Mouse (Mus musculus) CH12.LX (cell line): ENCODE results near the gene Klrk1. TPM values are rescaled to one million over a fixed set of nuclear protein-coding genes. Genes with fewer than 3 reads are reported as not detected.

Source experiments
- DNase-seq: peaks from one replicate; pipeline ENCODE4 v3.0.0-alpha.2; 2013; ENCODE audit errors: extremely low read depth
- H3K27ac ChIP-seq: 2 replicates; pipeline ENCODE4 v1.5.1; 2012; ENCODE audit warnings: low read depth, mild to moderate bottlenecking, control low read depth, moderate library complexity; ENCODE audit not compliant: insufficient read depth
- H3K27me3 ChIP-seq: replicated peaks from 2 replicates; pipeline ENCODE3; 2012; ENCODE audit warnings: inconsistent platforms
- H3K36me3 ChIP-seq, 2 experiments: replicated peaks in 1 of 2; 2 replicates each; pipeline versions ENCODE3 to v1.6.1; 2012; ENCODE audit warnings: inconsistent platforms in 1 of 2, low read length in 1 of 2, mild to moderate bottlenecking in 1 of 2, mixed read lengths in 1 of 2, moderate library complexity in 1 of 2; ENCODE audit not compliant: control insufficient read depth in 1 of 2, insufficient read depth in 1 of 2
- H3K4me1 ChIP-seq, 2 experiments: 2 replicates each; pipeline ENCODE4 v1.6.1; 2012; ENCODE audit warnings: inconsistent platforms in 1 of 2, moderate library complexity in 1 of 2; ENCODE audit not compliant: insufficient read depth in 2 of 2, control insufficient read depth in 1 of 2
- H3K4me2 ChIP-seq: 2 replicates; pipeline ENCODE4 v1.6.1; 2012; ENCODE audit warnings: low read depth, mild to moderate bottlenecking, control low read depth; ENCODE audit not compliant: poor library complexity, insufficient read depth, severe bottlenecking
- H3K4me3 ChIP-seq, 3 experiments: fragments of 150-350 bp in 1 of 3; sonication (generic) in 1 of 3; replicated peaks in 1 of 3; 2 replicates each; pipeline versions ENCODE3 to v1.5.1; 2011 to 2012; ENCODE audit warnings: low read depth in 2 of 3, low read length in 2 of 3, mild to moderate bottlenecking in 2 of 3, moderate library complexity in 2 of 3, control low read depth in 1 of 3, improper control_type of control experiment in 1 of 3, inconsistent platforms in 1 of 3, mixed read lengths in 1 of 3; ENCODE audit not compliant: poor library complexity in 1 of 3
- H3K79me2 ChIP-seq: replicated peaks from 2 replicates; pipeline ENCODE4 v1.6.1; 2012; ENCODE audit warnings: mild to moderate bottlenecking, moderate library complexity; ENCODE audit not compliant: control insufficient read depth, poor library complexity, insufficient read depth, severe bottlenecking; ENCODE audit errors: extremely low read depth
- H3K9ac ChIP-seq: 2 replicates; pipeline ENCODE4 v1.6.1; 2012; ENCODE audit warnings: low read depth, mild to moderate bottlenecking, control low read depth, moderate library complexity; ENCODE audit not compliant: insufficient read depth
- H3K9me3 ChIP-seq: replicated peaks from 2 replicates; pipeline ENCODE3; 2012; ENCODE audit warnings: low read length, inconsistent platforms, mixed read lengths
- CHD2 ChIP-seq: IDR thresholded peaks from 2 replicates; pipeline ENCODE4 v1.6.1; 2011; ENCODE audit warnings: low read length, improper control_type of control experiment
- ELF1 ChIP-seq: IDR thresholded peaks from 2 replicates; pipeline ENCODE4 v1.6.1; 2014; ENCODE audit warnings: low read depth, mild to moderate bottlenecking, inconsistent platforms, low read length, improper control_type of control experiment
- ETS1 ChIP-seq: conservative IDR thresholded peaks from 2 replicates; pipeline ENCODE4 v1.6.1; 2012; ENCODE audit warnings: low read depth, mild to moderate bottlenecking, inconsistent platforms, low read length, improper control_type of control experiment, moderate library complexity
- GABPA ChIP-seq: IDR thresholded peaks from 2 replicates; pipeline ENCODE4 v1.6.1; 2012; ENCODE audit warnings: low read depth, low read length, improper control_type of control experiment, inconsistent platforms; ENCODE audit not compliant: insufficient replicate concordance
- IRF4 ChIP-seq: IDR thresholded peaks from 2 replicates; pipeline ENCODE4 v1.6.1; 2014; ENCODE audit warnings: low read depth, mild to moderate bottlenecking, inconsistent platforms, low read length, improper control_type of control experiment
- JUN ChIP-seq: IDR thresholded peaks from 2 replicates; pipeline ENCODE4 v1.6.1; 2011; ENCODE audit warnings: low read depth, mild to moderate bottlenecking, low read length, improper control_type of control experiment, moderate library complexity; ENCODE audit not compliant: insufficient read depth
- JUND ChIP-seq: conservative IDR thresholded peaks from 2 replicates; pipeline ENCODE4 v1.6.1; 2011; ENCODE audit warnings: low read depth, low read length, improper control_type of control experiment
- MAX ChIP-seq: IDR thresholded peaks from 2 replicates; pipeline ENCODE4 v1.6.1; 2011; ENCODE audit warnings: low read length, improper control_type of control experiment
- MAZ ChIP-seq: IDR thresholded peaks from 2 replicates; pipeline ENCODE4 v1.6.1; 2012; ENCODE audit warnings: low read depth, mild to moderate bottlenecking, inconsistent platforms, low read length, improper control_type of control experiment, moderate library complexity
- MEF2A ChIP-seq: IDR thresholded peaks from 2 replicates; pipeline ENCODE4 v1.6.1; 2014; ENCODE audit warnings: low read depth, mild to moderate bottlenecking, inconsistent platforms, low read length, improper control_type of control experiment, borderline replicate concordance
- MXI1 ChIP-seq: IDR thresholded peaks from 2 replicates; pipeline ENCODE4 v1.6.1; 2011; ENCODE audit warnings: mild to moderate bottlenecking, low read depth, low read length, improper control_type of control experiment
- NELFE ChIP-seq: IDR thresholded peaks from 2 replicates; pipeline ENCODE4 v1.6.1; 2011; ENCODE audit warnings: low read depth, low read length, improper control_type of control experiment
- PAX5 ChIP-seq: IDR thresholded peaks from 2 replicates; pipeline ENCODE4 v1.6.1; 2012; ENCODE audit warnings: low read length, inconsistent platforms, mixed read lengths
- POLR2AphosphoS2 ChIP-seq: IDR thresholded peaks from 2 replicates; pipeline ENCODE4 v1.6.1; 2011; ENCODE audit warnings: low read depth, low read length, improper control_type of control experiment
- RAD21 ChIP-seq: IDR thresholded peaks from 2 replicates; pipeline ENCODE4 v1.6.1; 2011; ENCODE audit warnings: low read depth, mild to moderate bottlenecking, low read length, improper control_type of control experiment, moderate library complexity
- RCOR1 ChIP-seq: conservative IDR thresholded peaks from 2 replicates; pipeline ENCODE4 v1.6.1; 2012; ENCODE audit warnings: low read depth, mild to moderate bottlenecking, inconsistent platforms, low read length, improper control_type of control experiment
- USF1 ChIP-seq: IDR thresholded peaks from 2 replicates; pipeline ENCODE4 v1.6.1; 2014; ENCODE audit warnings: low read depth, mild to moderate bottlenecking, inconsistent platforms, low read length, improper control_type of control experiment
- USF2 ChIP-seq: conservative IDR thresholded peaks from 2 replicates; pipeline ENCODE4 v1.6.1; 2011; ENCODE audit warnings: low read depth, low read length, improper control_type of control experiment
- ZMIZ1 ChIP-seq: IDR thresholded peaks from 2 replicates; pipeline ENCODE4 v1.6.1; 2012; ENCODE audit warnings: low read depth, mild to moderate bottlenecking, inconsistent platforms, low read length, improper control_type of control experiment
- dilution Hi-C: fragments of 300-500 bp; cut with MboI; formaldehyde crosslinking; loops from 2 replicates; pipeline ENCODE4 v1.14.3; 2020; ENCODE audit warnings: low sequenced_read_pairs; ENCODE audit not compliant: extremely low pct_unique_long_range_greater_than_20kb, extremely low pct_ligation_motif_present
- in situ Hi-C: fragments of 300-500 bp; cut with MboI; formaldehyde crosslinking; loops from 3 replicates; pipeline ENCODE4 v1.14.3; 2019; ENCODE audit warnings: low sequenced_read_pairs, low pct_ligation_motif_present, low pct_unique_long_range_greater_than_20kb, mixed read lengths
- polyA plus RNA-seq: library from polyadenylated mRNA; unstranded; fragments of >175 nt; gene quantifications from 2 replicates; pipeline ENCODE4 v1.2.1, GENCODE M21; 2012; ENCODE audit warnings: low read depth; ENCODE audit not compliant: insufficient read length
- total RNA-seq, 2 experiments: library from RNA; depleted of rRNA; stranded (reverse); fragments of 300-350 nt in 1 of 2; fragments of >200 nt in 1 of 2; gene quantifications; 2 replicates each; pipeline ENCODE4 v1.2.3; 2012 to 2014

Gene Klrk1
- total and polyA plus RNA-seq, 3 experiments: not detected

- H3K27me3 ChIP-seq: no peaks in the 10 kb centered on the region
Measured at GRCm38 (mm10) chr6:129583014-129583413, 40.6 kb downstream of the Klrk1 start.

GRCm38 (mm10) chr6:129581896-129582295, 41.8 kb downstream of the Klrk1 start:
- Histone ChIP-seq H3K27me3 (no peaks in the 10 kb centered on the region), H3K4me1 (no peaks in the 10 kb centered on the region), H3K36me3 (no peaks in the 10 kb centered on the region), H3K4me3 (no peak overlapping the region), H3K9ac (no peak overlapping the region), H3K9me3 (no peaks in the 10 kb centered on the region), H3K27ac (no peak overlapping the region), H3K79me2 (no peaks in the 10 kb centered on the region), H3K4me2 (no peak overlapping the region)
- dilution Hi-C loops (no loop called here), in situ Hi-C loops (loop anchor here (25.0 kb wide), 1 partner anchor 1780 kb away; the partner anchor contains the start of gene Styk1)
- TF ChIP-seq JUN (no peak), RCOR1 (no peak), IRF4 (no peak), NELFE (no peak), ZMIZ1 (no peak), MXI1 (no peak), CHD2 (no peak)
- no peak for DNase-seq

More at GRCm38 (mm10) chr6:129583014-129583413, 40.6 kb downstream of the Klrk1 start:
- dilution Hi-C loops: no loop called here
- Histone ChIP-seq H3K4me1 (no peaks in the 10 kb centered on the region), H3K4me3 (no peak overlapping the region), H3K9ac (no peak overlapping the region), H3K36me3 (no peaks in the 10 kb centered on the region)
- TF ChIP-seq PAX5: no peak
- no peak for TF ChIP-seq POLR2AphosphoS2
- no peak for TF ChIP-seq RCOR1
- no peak for TF ChIP-seq MEF2A
- no peak for TF ChIP-seq JUND
- TF ChIP-seq MAZ: no peak
- TF ChIP-seq NELFE: no peak
- TF ChIP-seq USF1: no peak
- no peak for TF ChIP-seq RAD21
- TF ChIP-seq JUN: no peak
- TF ChIP-seq ELF1: no peak
- TF ChIP-seq MAX: no peak
- no peak for TF ChIP-seq ETS1
- TF ChIP-seq GABPA: no peak
- no peak for TF ChIP-seq USF2
- TF ChIP-seq, all 38 proteins: peak for 0
- Histone ChIP-seq H3K9me3 (no peaks in the 10 kb centered on the region), H3K4me2 (no peak overlapping the region), H3K27ac (no peak overlapping the region), H3K79me2 (no peaks in the 10 kb centered on the region)
- no peak for DNase-seq
- in situ Hi-C loops: loop anchor here (25.0 kb wide), 1 partner anchor 1779 kb away; the partner anchor contains the start of gene Styk1
